Mouse (Mus musculus) T-cell, adult 66 days (primary cell): ENCODE results near the gene Chchd10. TPM values are rescaled to one million over a fixed set of nuclear protein-coding genes. Genes with fewer than 3 reads are reported as not detected.

Experiments used
- total RNA-seq, 2 experiments: library from RNA; stranded (reverse); gene quantifications; 3 replicates in 1 of 2; 4 replicates in 1 of 2; pipeline ENCODE4 v1.2.4; 2023

Chchd10 gene
- total RNA-seq = 10 to 100 TPM; 21.4 to 24.4 TPM

DNA sequence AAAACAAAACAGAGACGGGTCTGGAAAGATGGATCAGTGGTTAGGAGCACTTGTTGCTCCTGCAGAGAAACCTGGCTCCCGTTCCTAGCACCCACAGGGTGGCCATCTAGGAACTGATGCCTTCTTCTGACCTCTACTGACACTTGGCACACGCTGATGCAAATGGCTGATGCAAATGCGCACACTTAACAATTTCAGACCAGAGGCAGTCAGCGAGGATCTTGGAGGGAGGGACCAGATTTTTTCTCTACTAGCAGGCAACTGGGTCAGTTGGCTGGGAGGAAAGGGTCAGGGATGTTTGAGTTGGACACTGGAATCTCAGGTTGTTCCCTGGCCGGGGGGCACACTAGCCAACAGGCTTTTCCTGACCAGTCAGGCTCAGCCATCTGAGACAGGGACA, at the start of gene Chchd10:
Chchd10 (plus strand) TSS at position 240 of the 400 bp plus-strand sequence.

DNA sequence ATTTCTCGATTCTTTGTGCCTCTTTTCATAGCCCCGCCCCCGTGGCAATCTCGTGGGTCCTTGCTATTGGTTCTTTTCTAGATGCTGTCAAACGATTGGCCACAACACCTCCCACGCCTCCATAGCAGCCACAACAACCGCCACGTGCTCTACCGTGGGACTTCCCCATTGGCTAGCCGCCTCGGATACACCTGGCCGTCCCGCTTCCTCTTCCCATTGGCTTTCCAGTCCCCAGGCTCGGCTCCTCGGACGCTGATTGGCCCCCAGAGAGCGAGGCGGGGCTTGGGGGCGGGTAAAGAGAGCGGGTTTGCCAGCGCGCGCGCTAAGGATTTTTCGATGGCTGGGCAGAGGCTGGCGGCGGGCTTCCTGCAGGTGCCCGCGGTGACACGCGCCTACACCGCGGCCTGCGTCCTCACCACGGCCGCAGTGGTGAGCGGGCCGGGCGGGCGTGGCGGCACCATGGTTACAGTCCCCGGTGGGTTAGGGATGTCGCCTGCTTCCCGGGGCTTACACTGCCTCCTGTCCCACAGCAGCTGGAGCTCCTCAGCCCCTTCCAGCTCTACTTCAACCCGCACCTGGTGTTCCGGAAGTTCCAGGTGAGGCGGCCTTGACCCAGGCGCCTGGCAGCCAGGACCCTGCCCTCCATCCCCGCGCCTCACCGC, 39.7 kb upstream of the Chchd10 start, which contains the start of gene Derl3:
Derl3 (plus strand) TSS at position 325 of the 662 bp plus-strand sequence.

DNA sequence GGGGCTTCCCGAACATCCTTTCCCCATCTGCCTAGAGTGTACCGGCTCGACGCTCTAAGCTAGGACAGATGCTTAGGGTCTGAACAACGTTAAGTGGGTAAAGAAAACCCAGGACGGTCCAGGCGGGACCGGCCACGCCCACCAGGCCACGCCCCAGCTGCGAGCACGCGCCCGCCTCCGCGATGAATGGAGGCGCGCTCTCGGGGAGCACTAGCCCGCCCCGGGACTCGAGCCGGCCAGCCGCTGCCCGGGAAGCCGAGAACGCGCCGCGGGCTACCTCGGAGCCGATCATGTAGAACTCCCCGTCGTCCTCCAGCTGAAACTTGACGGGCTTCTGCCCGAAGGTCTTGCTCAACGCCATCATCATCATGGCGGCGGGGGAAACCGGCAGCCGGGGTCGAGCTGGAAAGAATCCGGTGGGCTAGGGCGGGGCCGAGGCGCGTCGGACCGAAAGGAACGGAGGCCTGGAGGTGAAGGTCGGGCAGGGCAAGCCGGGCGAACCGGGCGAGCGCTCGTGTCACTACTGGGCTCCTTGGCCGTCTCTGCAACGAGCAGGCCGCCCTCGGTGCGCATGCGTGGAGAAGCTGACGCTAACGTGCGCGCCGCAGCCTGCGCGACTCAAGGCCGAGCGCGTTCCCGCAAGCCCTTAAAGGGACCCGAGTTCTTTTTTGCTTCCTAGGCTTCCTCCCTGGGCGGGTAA, 11.8 kb upstream of the Chchd10 start, which contains the start of gene Smarcb1:
Smarcb1 (minus strand) TSS at position 592 of the 700 bp plus-strand sequence.

DNA sequence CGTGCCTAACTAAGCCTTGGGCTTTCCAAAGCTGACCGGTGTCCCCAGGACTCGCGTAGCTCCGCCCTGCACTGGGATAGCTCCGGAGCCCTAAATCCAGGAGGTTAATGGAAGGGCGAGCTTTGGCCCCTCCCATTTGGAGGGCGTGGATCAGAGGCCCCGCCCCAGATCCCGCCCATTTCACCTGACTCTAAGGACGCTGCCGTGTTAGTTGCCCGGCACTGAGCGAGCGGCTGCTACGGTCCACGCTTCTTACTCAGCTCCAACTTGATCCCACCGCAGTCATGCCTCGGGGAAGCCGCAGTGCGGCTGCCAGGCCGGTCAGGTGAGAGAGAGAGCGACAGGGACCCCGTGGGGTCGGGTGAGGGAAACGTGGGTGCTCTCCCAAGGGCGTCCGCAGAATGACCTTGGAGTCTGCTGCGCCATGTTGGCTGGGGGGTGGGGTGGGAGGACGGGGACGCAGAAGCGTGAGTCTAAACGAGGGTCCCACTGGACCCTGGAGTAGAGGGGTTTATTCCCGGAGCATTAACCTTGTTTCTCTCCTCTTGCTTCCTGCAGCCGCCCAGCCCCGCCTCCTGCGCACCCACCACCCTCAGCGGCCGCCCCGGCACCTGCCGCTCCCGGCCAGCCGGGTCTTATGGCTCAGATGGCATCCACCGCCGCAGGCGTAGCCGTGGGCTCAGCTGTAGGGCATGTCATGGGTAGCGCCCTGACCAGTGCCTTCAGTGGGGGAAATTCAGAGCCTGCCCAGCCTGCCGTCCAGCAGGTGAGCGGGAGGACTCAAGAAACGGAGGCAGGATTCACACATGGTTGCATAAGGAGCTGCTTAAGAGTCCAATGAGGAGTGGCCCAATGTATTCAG, 3.0 kb downstream of the Chchd10 start, which contains the start of gene Mmp11:
Mmp11 (minus strand) TSS at position 817 of the 862 bp plus-strand sequence.

DNA sequence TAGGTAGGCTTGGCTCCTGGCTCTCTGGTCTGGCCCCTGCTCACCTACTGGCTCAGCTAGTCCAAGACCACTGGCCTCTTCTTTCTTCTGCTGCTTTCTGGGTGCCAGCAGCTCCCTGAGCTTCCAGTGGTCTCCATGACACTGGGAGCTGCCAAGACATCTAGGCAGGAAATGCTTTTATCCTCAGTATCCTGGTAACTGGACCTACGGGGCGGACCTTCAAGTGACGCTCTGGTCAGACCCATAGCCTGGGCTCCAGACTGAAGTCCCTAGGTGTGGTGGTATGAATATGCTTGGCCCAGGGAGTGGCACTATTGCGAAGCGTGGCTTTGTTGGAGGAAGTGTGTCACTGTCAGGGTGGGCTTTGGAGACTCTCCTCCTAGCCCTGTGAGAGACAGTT, 7.6 kb downstream of the Chchd10 start, which contains the start of gene Gm867:
Gm867 (minus strand) TSS at position 153 of the 400 bp plus-strand sequence.

DNA sequence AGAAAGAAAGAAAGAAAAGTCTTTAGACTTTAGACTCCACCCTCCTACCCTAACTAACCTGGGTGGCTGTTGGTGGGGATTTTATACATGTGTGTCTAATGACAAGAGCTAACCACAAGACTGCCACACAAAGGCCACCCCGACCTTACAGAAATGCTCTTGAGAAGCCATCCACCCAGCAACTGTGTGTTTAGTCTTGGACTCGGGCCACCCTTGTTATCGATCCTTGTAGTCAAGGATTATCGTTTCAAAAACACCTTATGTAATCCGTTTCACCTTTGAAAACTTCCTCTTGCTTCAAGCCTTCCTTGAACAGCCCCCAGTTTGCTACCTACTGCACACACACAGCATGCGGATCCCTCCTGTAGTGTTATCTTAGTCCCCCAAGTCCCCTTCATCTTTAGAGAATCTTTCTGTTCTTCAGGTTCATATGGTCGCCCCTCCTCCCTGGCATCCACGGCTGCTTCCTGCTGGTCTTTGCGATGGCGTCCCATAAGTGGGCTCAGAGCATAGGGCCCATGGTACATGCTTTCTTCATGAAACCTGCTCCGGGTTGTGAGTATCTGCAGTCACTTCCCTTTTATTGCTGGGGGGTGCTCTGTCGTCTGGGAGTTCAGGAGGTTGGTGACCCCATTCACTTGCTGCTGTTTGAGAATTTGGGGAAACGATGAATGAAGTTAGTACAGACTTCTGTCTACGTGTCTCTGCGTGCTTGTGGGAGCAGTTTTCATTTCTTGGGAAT, 10.0 kb downstream of the Chchd10 start, which contains the start of gene Vpreb3:
Vpreb3 (plus strand) TSS at position 322 of the 742 bp plus-strand sequence.

DNA sequence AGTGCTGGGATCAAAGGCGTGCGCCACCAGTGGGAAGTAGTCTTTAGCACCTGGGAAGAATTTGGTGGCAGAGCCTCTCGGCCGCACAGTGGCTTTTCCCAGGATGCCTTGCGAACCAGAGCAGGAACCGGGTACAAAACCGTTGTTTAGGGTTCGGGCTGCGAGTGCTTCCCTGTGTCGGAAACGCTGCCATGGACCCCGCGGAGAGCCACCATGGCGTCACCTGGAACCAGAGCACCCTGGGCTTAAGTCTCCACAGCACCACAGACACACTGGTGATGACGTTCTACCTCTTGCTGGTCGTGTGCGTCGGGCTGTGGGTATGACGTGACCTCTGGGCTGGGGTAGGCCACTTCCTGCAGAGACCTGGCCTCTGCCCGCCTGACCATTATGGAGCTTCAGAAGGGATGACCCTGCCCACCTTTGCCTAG, 21.5 kb downstream of the Chchd10 start, which contains the start of gene Gm5134:
Gm5134 (plus strand) TSS at position 134 of the 431 bp plus-strand sequence.

Other genes starting within 250 kb of the Chchd10 start
- 100 to 1,000 TPM; 103 to 130 TPM for gene Cabin1, start 168.8 kb upstream of the Chchd10 start, total RNA-seq
- 10 to 100 TPM; 24.3 to 27.3 TPM for gene Ddt, start 159.7 kb upstream of the Chchd10 start, total RNA-seq
- gene Gm20441, start 152.2 kb upstream of the Chchd10 start, total RNA-seq = not detected
- 1 to 10 TPM; 3.7 to 5.7 TPM for gene Gstt3, start 151.7 kb upstream of the Chchd10 start, total RNA-seq
- not detected for gene Gstt1, start 134.5 kb upstream of the Chchd10 start, total RNA-seq
- gene Gstt4, start 110.6 kb upstream of the Chchd10 start, total RNA-seq = not detected
- gene Gstt2, start 95.7 kb upstream of the Chchd10 start, total RNA-seq = 10 to 100 TPM; 29.0 to 38.9 TPM
- gene Mif, start 72.9 kb upstream of the Chchd10 start, total RNA-seq = 100 to 1,000 TPM; 257 to 271 TPM
- 1 to 10 TPM in 1 of 2 experiments, under 1 TPM in 1; 0.93 to 2.0 TPM for gene Derl3, start 39.7 kb upstream of the Chchd10 start, total RNA-seq
- gene Smarcb1, start 11.5 kb upstream of the Chchd10 start, total RNA-seq = 10 to 100 TPM; 52.9 to 53.8 TPM
- gene Mmp11, start 3.4 kb downstream of the Chchd10 start, total RNA-seq = 1 to 10 TPM in 1 of 2 experiments, under 1 TPM in 1; 0.99 to 3.3 TPM
- not detected for gene Gm867, start 7.5 kb downstream of the Chchd10 start, total RNA-seq
- not detected for gene Vpreb3, start 9.9 kb downstream of the Chchd10 start, total RNA-seq
- under 1 TPM; 0.82 to 0.92 TPM for gene Gm5134, start 21.4 kb downstream of the Chchd10 start, total RNA-seq
- gene Zfp280b, start 99.5 kb downstream of the Chchd10 start, total RNA-seq = 10 to 100 TPM; 24.5 to 29.7 TPM
- gene Slc5a4b, start 177.8 kb downstream of the Chchd10 start, total RNA-seq = not detected
- not detected for gene Slc5a4a, start 214.3 kb downstream of the Chchd10 start, total RNA-seq